Mouse (Mus musculus): Measurements from ENCODE around the gene Olfr68. TPM values are rescaled to one million over a fixed set of nuclear protein-coding genes. Genes with fewer than 3 reads are reported as not detected.

Gene Olfr68
- polyA plus RNA-seq, 1 experiment: not detected

DNA sequence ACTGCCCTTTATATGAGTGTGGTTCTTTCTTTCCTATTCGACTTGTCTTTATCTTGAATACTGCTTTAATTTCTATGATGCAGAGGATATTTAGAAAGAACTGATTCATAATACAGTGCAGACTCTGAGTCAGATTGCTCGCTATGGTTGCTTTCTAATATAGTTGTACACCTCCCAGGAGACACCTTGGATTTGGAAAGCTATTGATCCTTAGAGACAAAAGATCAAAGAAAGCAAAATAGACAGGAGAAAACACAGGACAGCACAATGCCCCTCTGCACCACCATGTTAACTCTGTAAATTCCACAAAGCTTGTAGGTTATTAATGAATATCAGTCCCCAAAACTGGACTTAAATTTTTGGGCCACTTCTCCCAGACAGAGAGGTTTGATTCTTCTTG, 34.7 kb downstream of the Olfr68 start, which contains the start of gene Olfr629:
Olfr629 (minus strand) TSS at position 101 of the 400 bp plus-strand sequence.
- no peak for DNase-seq (ENCODE audit: low read depth)
- TF ChIP-seq POLR2A (IDR thresholded peaks at IDR 0.05; ENCODE audit: borderline replicate concordance, extremely low read depth, insufficient read depth, insufficient read length, poor library complexity, severe bottlenecking) (no peak), CTCF (IDR thresholded peaks at IDR 0.05; ENCODE audit: borderline replicate concordance, extremely low read depth, insufficient read depth, insufficient read length) (no peak)

- no peak for TF ChIP-seq POLR2A (IDR thresholded peaks at IDR 0.05; ENCODE audit: borderline replicate concordance, extremely low read depth, insufficient read depth, insufficient read length, poor library complexity, severe bottlenecking)
- no peak for TF ChIP-seq CTCF (IDR thresholded peaks at IDR 0.05; ENCODE audit: borderline replicate concordance, extremely low read depth, insufficient read depth, insufficient read length)
Observed at GRCm38 (mm10) chr7:103730074-103730473, 49.4 kb downstream of the Olfr68 start, which contains the start of gene Olfr628. Gene Olfr628, plus strand, starts transcription at chr7:103730374.

More at GRCm38 (mm10) chr7:103730074-103730473, 49.4 kb downstream of the Olfr68 start, which contains the start of gene Olfr628:
- DNase-seq (ENCODE audit: low read depth): no peak

Other genes with a start within 250 kb of the Olfr68 start
- not detected in 2 replicates for gene Olfr612, start 237.0 kb downstream of the Olfr68 start, polyA plus RNA-seq (2012; rRNA removed)
- gene Olfr613, start 231.6 kb downstream of the Olfr68 start, polyA plus RNA-seq (2012; rRNA removed): not detected in 2 replicates
- not detected in 2 replicates for gene Olfr615, start 223.6 kb downstream of the Olfr68 start, polyA plus RNA-seq (2012; rRNA removed)
- gene Olfr616, start 210.6 kb downstream of the Olfr68 start, polyA plus RNA-seq (2012; rRNA removed): not detected in 2 replicates
- gene Olfr617, start 206.6 kb downstream of the Olfr68 start, polyA plus RNA-seq (2012; rRNA removed): not detected in 2 replicates
- 0.05 TPM in 1 of 2 replicates, not detected in the other for gene Olfr618, start 189.6 kb downstream of the Olfr68 start, polyA plus RNA-seq (2012; rRNA removed)
- not detected in 2 replicates for gene Olfr619, start 179.1 kb downstream of the Olfr68 start, polyA plus RNA-seq (2012; rRNA removed)
- not detected in 2 replicates for gene Olfr620, start 167.2 kb downstream of the Olfr68 start, polyA plus RNA-seq (2012; rRNA removed)
- gene Olfr622, start 137.0 kb downstream of the Olfr68 start, polyA plus RNA-seq (2012; rRNA removed): not detected in 2 replicates
- not detected in 2 replicates for gene Olfr623, start 116.0 kb downstream of the Olfr68 start, polyA plus RNA-seq (2012; rRNA removed)
- gene Olfr624, start 108.5 kb downstream of the Olfr68 start, polyA plus RNA-seq (2012; rRNA removed): 0.01 TPM in 1 of 2 replicates, not detected in the other
- not detected in 2 replicates for gene Olfr625-ps1, start 97.0 kb downstream of the Olfr68 start, polyA plus RNA-seq (2012; rRNA removed)
- gene Olfr243, start 65.0 kb downstream of the Olfr68 start, polyA plus RNA-seq (2012; rRNA removed): not detected in 2 replicates
- not detected in 2 replicates for gene Olfr628, start 49.3 kb downstream of the Olfr68 start, polyA plus RNA-seq (2012; rRNA removed)
- gene Olfr629, start 34.8 kb downstream of the Olfr68 start, polyA plus RNA-seq (2012; rRNA removed): not detected in 2 replicates
- gene Olfr630, start 22.4 kb downstream of the Olfr68 start, polyA plus RNA-seq (2012; rRNA removed): not detected in 2 replicates
- not detected in 2 replicates for gene Olfr69, start 8.1 kb downstream of the Olfr68 start, polyA plus RNA-seq (2012; rRNA removed)
- not detected in 2 replicates for gene Olfr67, start 12.1 kb upstream of the Olfr68 start, polyA plus RNA-seq (2012; rRNA removed)
- 1,200 and 1,643 TPM in 2 replicates for gene Hbb-bt, start 34.3 kb upstream of the Olfr68 start, polyA plus RNA-seq (2012; rRNA removed)
- 4,622 and 5,050 TPM in 2 replicates for gene Hbb-bs, start 48.4 kb upstream of the Olfr68 start, polyA plus RNA-seq (2012; rRNA removed)
- gene Hbb-bh2, start 60.8 kb upstream of the Olfr68 start, polyA plus RNA-seq (2012; rRNA removed): not detected in 2 replicates
- 4.5 and 6.0 TPM in 2 replicates for gene Hbb-bh1, start 63.5 kb upstream of the Olfr68 start, polyA plus RNA-seq (2012; rRNA removed)
- 331 and 571 TPM in 2 replicates for gene Hbb-y, start 73.5 kb upstream of the Olfr68 start, polyA plus RNA-seq (2012; rRNA removed)
- gene Olfr66, start 106.6 kb upstream of the Olfr68 start, polyA plus RNA-seq (2012; rRNA removed): not detected in 2 replicates
- gene Olfr64, start 114.8 kb upstream of the Olfr68 start, polyA plus RNA-seq (2012; rRNA removed): not detected in 2 replicates
- gene Olfr65, start 123.8 kb upstream of the Olfr68 start, polyA plus RNA-seq (2012; rRNA removed): not detected in 2 replicates
- not detected in 2 replicates for gene Olfr631, start 149.1 kb upstream of the Olfr68 start, polyA plus RNA-seq (2012; rRNA removed)
- not detected in 2 replicates for gene Olfr632, start 154.6 kb upstream of the Olfr68 start, polyA plus RNA-seq (2012; rRNA removed)
- gene Olfr633, start 164.7 kb upstream of the Olfr68 start, polyA plus RNA-seq (2012; rRNA removed): not detected in 2 replicates
- gene Olfr635, start 191.5 kb upstream of the Olfr68 start, polyA plus RNA-seq (2012; rRNA removed): not detected in 2 replicates
- not detected in 2 replicates for gene Olfr638, start 219.0 kb upstream of the Olfr68 start, polyA plus RNA-seq (2012; rRNA removed)
- gene Olfr639, start 237.6 kb upstream of the Olfr68 start, polyA plus RNA-seq (2012; rRNA removed): not detected in 2 replicates
- gene Olfr640, start 245.9 kb upstream of the Olfr68 start, polyA plus RNA-seq (2012; rRNA removed): not detected in 2 replicates

Measured in brain, embryonic 14.5 days (tissue).